Mouse (Mus musculus): ENCODE results near the gene Ermap. TPM values are rescaled to one million over a fixed set of nuclear protein-coding genes. Genes with fewer than 3 reads are reported as not detected.

The Ermap gene
- polyA plus RNA-seq, 1 experiment, result 0.56 TPM

GRCm38 (mm10) chr4:119223696-119224095 is 33.9 kb upstream of the Ermap start:
- Histone ChIP-seq H3K4me1 (ENCODE audit: control insufficient read depth, insufficient read depth, low read length) (no peaks in the 10 kb centered on the region), H3K4me3 (ENCODE audit: insufficient read depth, low read length) (no peak overlapping the region), H3K27ac (ENCODE audit: insufficient read depth, low read length) (no peak overlapping the region)
- no peak for TF ChIP-seq POLR2A (IDR thresholded peaks at IDR 0.05; ENCODE audit: extremely low read depth, insufficient read depth, low read length)
- peak; percentile 68 for TF ChIP-seq CTCF (IDR thresholded peaks at IDR 0.05; ENCODE audit: extremely low read depth, insufficient read depth, low read length)

- Histone ChIP-seq H3K4me1 (ENCODE audit: control insufficient read depth, insufficient read depth, low read length) (no peaks in the 10 kb centered on the region), H3K27ac (ENCODE audit: insufficient read depth, low read length) (no peak within 1 kb of the TSS), H3K4me3 (ENCODE audit: insufficient read depth, low read length) (no peak within 1 kb of the TSS)
- TF ChIP-seq CTCF (IDR thresholded peaks at IDR 0.05; ENCODE audit: extremely low read depth, insufficient read depth, low read length), result no peak
- TF ChIP-seq POLR2A (IDR thresholded peaks at IDR 0.05; ENCODE audit: extremely low read depth, insufficient read depth, low read length), result no peak
Measured at GRCm38 (mm10) chr4:119218169-119218568, 28.4 kb upstream of the Ermap start, which contains the start of gene Tmem269. Gene Tmem269 (minus strand): TSS chr4:119218217.

DNA sequence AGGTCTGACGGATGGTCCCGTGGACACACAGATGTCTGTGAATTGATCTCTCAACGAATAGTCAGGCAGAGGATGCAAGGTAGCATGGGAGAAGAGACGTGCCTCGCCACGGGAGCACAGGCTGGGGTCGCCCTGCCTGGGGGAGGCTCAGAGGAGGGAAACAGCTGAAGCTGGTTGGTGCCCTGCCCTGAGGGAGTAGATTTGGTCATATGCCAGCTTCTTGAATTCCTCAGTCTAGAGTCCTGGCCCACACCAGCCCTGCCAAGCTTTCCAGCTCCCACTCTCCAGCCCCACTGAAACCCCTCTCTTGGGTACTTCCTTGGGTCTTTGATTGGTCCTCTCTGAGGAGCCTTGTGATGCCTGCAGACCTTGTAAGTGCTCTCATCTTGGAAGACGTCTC is 26.9 kb upstream of the Ermap start:
- H3K4me3 ChIP-seq (ENCODE audit: insufficient read depth, low read length), result no peak overlapping the region
- H3K27ac ChIP-seq (ENCODE audit: insufficient read depth, low read length), result no peak overlapping the region
- H3K4me1 ChIP-seq (ENCODE audit: control insufficient read depth, insufficient read depth, low read length), result no peaks in the 10 kb centered on the region
- TF ChIP-seq POLR2A (IDR thresholded peaks at IDR 0.05; ENCODE audit: extremely low read depth, insufficient read depth, low read length) (no peak), CTCF (IDR thresholded peaks at IDR 0.05; ENCODE audit: extremely low read depth, insufficient read depth, low read length) (no peak)

DNA sequence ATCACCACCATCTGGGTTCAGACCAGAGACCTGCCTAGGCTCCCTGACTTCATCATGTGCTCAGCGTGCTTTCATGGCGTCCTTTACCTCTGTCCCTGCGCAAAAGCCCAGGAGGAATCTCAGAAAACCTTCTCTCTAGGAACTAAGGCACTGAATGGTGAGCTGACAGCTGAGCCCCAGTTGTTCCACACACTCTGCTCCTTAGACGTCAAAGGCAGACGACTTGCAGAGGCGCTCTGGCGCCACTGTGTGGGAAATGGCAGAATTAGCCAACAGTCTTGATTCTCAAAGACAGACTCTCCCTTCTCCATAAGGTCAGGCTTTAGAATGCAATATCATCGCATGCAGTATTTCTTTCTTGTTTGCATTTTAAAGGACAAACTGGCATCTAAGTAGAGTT is 14.9 kb upstream of the Ermap start:
- Histone ChIP-seq H3K4me1 (ENCODE audit: control insufficient read depth, insufficient read depth, low read length) (no peaks in the 10 kb centered on the region), H3K27ac (ENCODE audit: insufficient read depth, low read length) (no peak overlapping the region), H3K4me3 (ENCODE audit: insufficient read depth, low read length) (no peak overlapping the region)
- no peak for TF ChIP-seq POLR2A (IDR thresholded peaks at IDR 0.05; ENCODE audit: extremely low read depth, insufficient read depth, low read length)
- TF ChIP-seq CTCF (IDR thresholded peaks at IDR 0.05; ENCODE audit: extremely low read depth, insufficient read depth, low read length), result peak; percentile 94

- no peak overlapping the region for H3K4me3 ChIP-seq (ENCODE audit: insufficient read depth, low read length)
- no peak overlapping the region for H3K27ac ChIP-seq (ENCODE audit: insufficient read depth, low read length)
- TF ChIP-seq POLR2A (IDR thresholded peaks at IDR 0.05; ENCODE audit: extremely low read depth, insufficient read depth, low read length) (no peak), CTCF (IDR thresholded peaks at IDR 0.05; ENCODE audit: extremely low read depth, insufficient read depth, low read length) (no peak)
- H3K4me1 ChIP-seq (ENCODE audit: control insufficient read depth, insufficient read depth, low read length), result peaks cover 1% of the 10 kb centered on the region; the same call in 1 of the 2 replicates
Measured at GRCm38 (mm10) chr4:119198105-119198504, 8.3 kb upstream of the Ermap start.

DNA sequence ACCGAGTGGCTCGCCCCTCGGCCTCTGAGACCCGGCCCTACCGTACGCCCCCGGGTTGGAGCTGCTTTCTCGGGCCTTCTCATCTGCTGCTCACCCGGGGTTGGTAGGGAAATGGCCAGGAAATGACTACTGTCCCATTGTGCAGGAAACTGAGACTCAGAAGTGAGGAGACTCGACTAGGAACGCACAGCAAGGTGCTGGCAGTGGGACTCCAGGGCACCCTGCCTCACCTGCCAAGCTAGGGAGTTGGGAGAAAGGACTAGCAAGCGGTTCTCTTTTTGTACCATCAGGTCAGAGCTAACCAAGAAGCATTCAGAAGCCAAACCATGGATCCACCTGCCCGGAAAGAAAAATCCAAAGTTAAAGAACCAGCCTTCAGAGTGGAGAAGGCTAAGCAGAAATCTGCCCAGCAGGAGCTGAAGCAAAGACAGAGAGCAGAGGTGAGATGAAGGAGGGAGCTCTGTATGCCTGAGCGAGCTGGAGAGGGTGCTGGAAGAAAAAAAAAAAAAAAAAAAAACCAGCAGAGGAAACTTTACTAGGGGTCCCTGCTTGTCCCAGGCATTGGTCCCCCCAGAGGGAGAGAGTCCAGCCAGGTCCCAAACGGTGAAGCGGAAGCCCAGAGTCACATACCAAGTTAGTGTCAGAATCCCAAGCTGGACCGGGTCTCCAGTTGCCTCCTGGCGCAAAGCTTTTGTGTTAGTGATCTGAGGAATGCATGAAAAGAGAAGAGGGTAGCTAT is 5.9 kb upstream of the Ermap start:
- H3K27ac ChIP-seq (ENCODE audit: insufficient read depth, low read length), result no peak overlapping the region
- peak overlapping the region; percentile 46 for H3K4me3 ChIP-seq (ENCODE audit: insufficient read depth, low read length)
- TF ChIP-seq POLR2A (IDR thresholded peaks at IDR 0.05; ENCODE audit: extremely low read depth, insufficient read depth, low read length) (no peak), CTCF (IDR thresholded peaks at IDR 0.05; ENCODE audit: extremely low read depth, insufficient read depth, low read length) (no peak)
- H3K4me1 ChIP-seq (ENCODE audit: control insufficient read depth, insufficient read depth, low read length), result peaks cover 1% of the 10 kb centered on the region; the same call in 1 of the 2 replicates

DNA sequence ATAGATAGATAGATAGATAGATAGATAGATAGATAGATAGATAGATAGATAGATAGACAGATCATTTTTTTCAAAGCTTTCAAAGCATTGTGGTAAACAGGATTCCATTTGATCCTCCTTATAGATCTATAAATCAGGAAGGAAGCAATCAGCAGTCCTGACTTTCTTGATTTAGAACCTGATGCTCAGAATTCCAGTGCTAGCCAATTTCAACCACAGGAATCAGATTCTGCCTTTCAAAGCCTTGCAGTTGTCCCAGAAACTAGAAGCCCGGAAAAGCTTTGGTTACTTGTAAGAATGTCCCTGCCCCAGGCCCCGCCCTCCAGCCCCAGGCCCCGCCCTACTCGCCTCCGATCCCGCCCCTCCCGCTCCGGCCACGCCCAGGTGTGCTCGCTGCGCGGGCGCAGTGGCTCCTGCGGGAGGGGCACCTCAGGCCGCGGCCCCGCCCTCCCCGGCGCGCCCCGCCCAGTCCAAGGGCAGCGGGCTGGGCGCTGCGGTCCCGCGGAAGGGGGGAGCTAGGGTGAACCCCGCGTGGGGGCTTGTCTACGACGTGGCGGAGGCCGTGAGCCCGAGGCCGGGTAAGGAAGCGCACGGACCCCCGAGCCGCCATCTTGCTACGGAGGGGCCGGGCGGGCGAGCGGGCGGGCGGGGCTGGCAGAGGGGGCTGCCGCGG is 5.2 kb upstream of the Ermap start, which contains the start of gene Svbp:
TSS of gene Svbp (plus strand) at position 398 of the 673 bp plus-strand sequence.
- TF ChIP-seq CTCF (IDR thresholded peaks at IDR 0.05; ENCODE audit: extremely low read depth, insufficient read depth, low read length), result no peak
- TF ChIP-seq POLR2A (IDR thresholded peaks at IDR 0.05; ENCODE audit: extremely low read depth, insufficient read depth, low read length), result no peak
- H3K27ac ChIP-seq (ENCODE audit: insufficient read depth, low read length), result no peak within 1 kb of the TSS
- H3K4me1 ChIP-seq (ENCODE audit: control insufficient read depth, insufficient read depth, low read length), result peaks cover 1% of the 10 kb centered on the region; the same call in 1 of the 2 replicates
- H3K4me3 ChIP-seq (ENCODE audit: insufficient read depth, low read length), result peak within 1 kb of the TSS; percentile 46

- Histone ChIP-seq H3K4me1 (ENCODE audit: control insufficient read depth, insufficient read depth, low read length) (peaks cover 1% of the 10 kb centered on the region; the same call in 1 of the 2 replicates), H3K4me3 (ENCODE audit: insufficient read depth, low read length) (no peak overlapping the region), H3K27ac (ENCODE audit: insufficient read depth, low read length) (no peak overlapping the region)
- TF ChIP-seq POLR2A (IDR thresholded peaks at IDR 0.05; ENCODE audit: extremely low read depth, insufficient read depth, low read length) (no peak), CTCF (IDR thresholded peaks at IDR 0.05; ENCODE audit: extremely low read depth, insufficient read depth, low read length) (no peak)
Measured at GRCm38 (mm10) chr4:119192757-119193156, 2.9 kb upstream of the Ermap start.

GRCm38 (mm10) chr4:119191273-119191672 is 1.5 kb upstream of the Ermap start:
- no peak for TF ChIP-seq CTCF (IDR thresholded peaks at IDR 0.05; ENCODE audit: extremely low read depth, insufficient read depth, low read length)
- no peak for TF ChIP-seq POLR2A (IDR thresholded peaks at IDR 0.05; ENCODE audit: extremely low read depth, insufficient read depth, low read length)
- no peak overlapping the region for H3K27ac ChIP-seq (ENCODE audit: insufficient read depth, low read length)
- no peak overlapping the region for H3K4me3 ChIP-seq (ENCODE audit: insufficient read depth, low read length)
- peaks cover 1% of the 10 kb centered on the region; the same call in 1 of the 2 replicates for H3K4me1 ChIP-seq (ENCODE audit: control insufficient read depth, insufficient read depth, low read length)

All from cortical plate, adult 2 months (tissue).